Mouse (Mus musculus): ENCODE measurements around the gene Fabp2.

DNA sequence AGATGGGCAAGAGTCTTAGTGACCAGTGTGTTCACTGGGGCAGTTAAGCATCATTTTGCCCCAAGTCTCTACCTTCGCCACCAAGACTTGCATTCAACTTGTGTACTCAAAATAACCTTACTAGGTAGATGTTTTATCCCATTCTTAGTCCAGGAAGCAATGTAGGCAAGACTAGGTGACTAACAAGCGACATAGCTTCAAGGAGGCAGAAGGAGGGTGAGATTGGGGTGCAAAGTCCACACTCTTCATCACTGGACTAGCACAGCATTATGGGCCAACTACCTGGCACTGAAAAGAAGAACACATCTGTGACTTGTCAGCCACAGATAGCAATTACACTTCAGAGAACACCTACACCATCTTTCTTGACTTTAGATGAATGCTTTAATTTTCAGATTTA lies 18.0 kb upstream of the Fabp2 start:
- TF ChIP-seq CTCF (IDR thresholded peaks at IDR 0.05; ENCODE audit: low read depth) = no peak
- TF ChIP-seq EP300 (IDR thresholded peaks at IDR 0.05; ENCODE audit: low read depth) = no peak
